Mouse (Mus musculus): ENCODE results near the gene Pum3.
"Not testable (repeated sequence)": the region's sequence is repeated elsewhere in the genome, so short reads cannot be mapped to it uniquely, and the experiment has no call there.

Pum3 gene

GRCm38 (mm10) chr19:27392431-27392830, 37.2 kb downstream of the Pum3 start:
- no peak for DNase-seq (ENCODE audit: low read depth, low spot score)

GRCm38 (mm10) chr19:27391344-27391743, 38.3 kb downstream of the Pum3 start:
- no peak for DNase-seq (ENCODE audit: low read depth, low spot score)

- not testable (repeated sequence) for DNase-seq (ENCODE audit: low read depth, low spot score)
Observed at GRCm38 (mm10) chr19:27389566-27389965, 40.1 kb downstream of the Pum3 start.

DNA sequence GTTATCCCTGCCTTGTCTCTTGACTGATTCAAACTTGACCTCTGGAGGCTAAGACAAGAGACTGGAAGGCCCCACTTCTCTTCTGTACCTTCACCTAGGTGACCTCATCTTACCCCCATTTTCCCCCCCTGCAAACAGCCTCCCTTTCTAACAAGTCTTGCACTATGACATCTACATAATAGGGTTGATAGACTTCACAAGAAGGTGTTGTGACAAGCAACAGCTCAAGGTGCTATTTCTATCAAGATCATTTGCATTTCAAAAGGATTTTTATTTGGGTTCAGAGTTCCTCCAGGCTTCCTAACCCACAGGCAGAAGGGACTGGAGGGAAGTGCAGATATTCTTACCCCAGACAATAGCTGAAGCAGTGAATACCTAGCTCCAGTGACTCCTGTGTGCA, 44.3 kb downstream of the Pum3 start:
- no peak for DNase-seq (ENCODE audit: low read depth, low spot score)

- DNase-seq (ENCODE audit: low read depth, low spot score): no peak
Observed at GRCm38 (mm10) chr19:27383266-27383665, 46.4 kb downstream of the Pum3 start.

GRCm38 (mm10) chr19:27382131-27382530, 47.5 kb downstream of the Pum3 start:
- no peak for DNase-seq (ENCODE audit: low read depth, low spot score)

- DNase-seq (ENCODE audit: low read depth, low spot score): no peak
Observed at GRCm38 (mm10) chr19:27379712-27380401, 49.8 kb downstream of the Pum3 start.

- no peak for DNase-seq (ENCODE audit: low read depth, low spot score)
Observed at GRCm38 (mm10) chr19:27370784-27371183, 58.8 kb downstream of the Pum3 start.

- no peak for DNase-seq (ENCODE audit: low read depth, low spot score)
Observed at GRCm38 (mm10) chr19:27370174-27370573, 59.5 kb downstream of the Pum3 start.

- DNase-seq (ENCODE audit: low read depth, low spot score): no peak
Observed at GRCm38 (mm10) chr19:27369461-27370135, 60.0 kb downstream of the Pum3 start.

- no peak for DNase-seq (ENCODE audit: low read depth, low spot score)
Observed at GRCm38 (mm10) chr19:27366113-27366746, 63.4 kb downstream of the Pum3 start.

DNA sequence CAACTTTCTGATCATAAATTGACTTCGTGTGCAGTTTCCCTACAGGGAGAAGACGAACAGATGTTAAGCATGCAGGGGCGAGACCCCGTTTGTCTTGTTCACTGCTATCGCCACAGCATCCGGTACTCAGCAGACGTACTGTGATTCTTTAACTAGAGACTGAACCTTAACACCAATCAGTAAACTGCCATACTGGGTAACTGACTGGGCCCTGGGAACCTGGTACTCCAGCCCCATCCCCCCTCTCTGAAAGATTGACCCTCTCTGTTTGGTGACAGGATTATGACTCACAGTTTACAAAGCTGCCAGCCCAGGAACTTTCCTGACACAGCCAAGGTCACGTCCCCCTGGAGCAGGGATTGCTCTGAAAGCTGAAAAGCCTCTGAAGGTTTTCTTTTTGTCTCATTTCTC, 65.1 kb downstream of the Pum3 start:
- no peak for DNase-seq (ENCODE audit: low read depth, low spot score)

DNA sequence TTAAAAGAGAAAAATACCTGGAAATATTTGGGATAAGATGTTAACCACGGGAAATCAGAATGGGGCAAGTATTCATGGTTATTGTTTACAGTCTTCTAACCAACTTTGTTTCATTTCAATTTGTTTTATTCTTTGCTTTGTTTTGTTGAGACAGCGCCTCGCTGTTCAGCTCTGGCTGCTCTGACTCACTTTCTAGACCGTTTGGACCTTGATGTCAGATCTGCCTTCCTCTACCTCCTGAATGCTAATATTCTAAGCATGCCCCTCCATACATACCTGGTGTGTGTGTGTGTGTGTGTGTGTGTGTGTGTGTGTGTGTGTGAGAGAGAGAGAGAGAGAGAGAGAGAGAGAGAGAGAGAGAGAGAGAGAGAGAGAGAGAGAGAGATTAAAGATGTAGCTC, 65.7 kb downstream of the Pum3 start:
- no peak for DNase-seq (ENCODE audit: low read depth, low spot score)

- DNase-seq (ENCODE audit: low read depth, low spot score): no peak
Observed at GRCm38 (mm10) chr19:27360381-27360780, 69.2 kb downstream of the Pum3 start.

GRCm38 (mm10) chr19:27351700-27352099, 77.9 kb downstream of the Pum3 start:
- no peak for DNase-seq (ENCODE audit: low read depth, low spot score)

- no peak for DNase-seq (ENCODE audit: low read depth, low spot score)
Observed at GRCm38 (mm10) chr19:27346501-27346900, 83.1 kb downstream of the Pum3 start.

All from retina, postnatal 7 days (tissue).